Mouse (Mus musculus) myocyte (in vitro differentiated cells): ENCODE measurements around the gene Fam131a.

Experiments used
- MYOG ChIP-seq, 3 experiments: IDR thresholded peaks; one replicate each; pipeline ENCODE4 v1.6.1; 2011; ENCODE audit warnings: control low read depth in 2 of 3, low read depth in 2 of 3, mild to moderate bottlenecking in 2 of 3; ENCODE audit not compliant: insufficient read length in 2 of 3, control insufficient read depth in 1 of 3, insufficient read depth in 1 of 3
- POLR2A ChIP-seq: IDR thresholded peaks from one replicate; pipeline ENCODE4 v1.6.1; 2011; ENCODE audit warnings: low read depth, mild to moderate bottlenecking, control low read depth, moderate library complexity; ENCODE audit not compliant: insufficient read length

GRCm38 (mm10) chr16:20691617-20692016 lies 1.4 kb upstream of the Fam131a start:
- TF ChIP-seq POLR2A (no peak), MYOG (IDR thresholded peaks at IDR 0.05; ENCODE audit: control insufficient read depth in 1 of 3, insufficient read depth in 1 of 3, insufficient read length in 2 of 3, low read depth in 2 of 3) (no peak)
